Mouse (Mus musculus) midbrain, embryonic 13.5 days (tissue): ENCODE data around the gene Mthfs. TPM values are rescaled to one million over a fixed set of nuclear protein-coding genes. Genes with fewer than 3 reads are reported as not detected.
A peak's percentile ranks its signal among the peaks of the same experiment; 100 is the strongest.
"Not testable (repeated sequence)": the region's sequence is repeated elsewhere in the genome, so short reads cannot be mapped to it uniquely, and the experiment has no call there.

Source experiments
- ATAC-seq: fragments of 200-750 bp; cut with Nextera tagmentation; 2 replicates; pipeline ENCODE4 v1.8.0; 2017; ENCODE audit warnings: mild to moderate bottlenecking, moderate TSS enrichment, moderate library complexity
- H3K27ac ChIP-seq: fragments of 300-500 bp; sonication (generic); 2 replicates; pipeline ENCODE4 v1.5.1; 2015; ENCODE audit warnings: inconsistent platforms, mild to moderate bottlenecking, moderate library complexity
- H3K27me3 ChIP-seq: fragments of 300-500 bp; sonication (generic); 2 replicates; pipeline ENCODE4 v1.6.1; 2015; ENCODE audit warnings: mild to moderate bottlenecking, inconsistent platforms
- H3K36me3 ChIP-seq: fragments of 300-500 bp; sonication (generic); 2 replicates; pipeline ENCODE4 v1.6.1; 2015; ENCODE audit warnings: mild to moderate bottlenecking, inconsistent platforms
- H3K4me1 ChIP-seq: fragments of 300-500 bp; sonication (generic); replicated peaks from 2 replicates; pipeline ENCODE4 v1.6.1; 2015; ENCODE audit warnings: inconsistent platforms
- H3K4me2 ChIP-seq: fragments of 300-500 bp; sonication (generic); replicated peaks from 2 replicates; pipeline ENCODE4 v1.6.1; 2015; ENCODE audit warnings: moderate library complexity, mild to moderate bottlenecking, inconsistent platforms
- H3K4me3 ChIP-seq: fragments of 300-500 bp; sonication (generic); replicated peaks from 2 replicates; pipeline ENCODE4 v1.5.1; 2015; ENCODE audit warnings: mild to moderate bottlenecking, inconsistent platforms
- H3K9ac ChIP-seq: fragments of 300-500 bp; sonication (generic); replicated peaks from 2 replicates; pipeline ENCODE4 v1.6.1; 2015; ENCODE audit warnings: mild to moderate bottlenecking, inconsistent platforms
- H3K9me3 ChIP-seq: fragments of 300-500 bp; sonication (generic); 2 replicates; pipeline ENCODE4 v1.6.1; 2016; ENCODE audit warnings: mild to moderate bottlenecking, inconsistent platforms
- WGBS: fragments of 180-500 bp; shearing (Covaris S2); methylation state at CpG from one replicate; pipeline ENCODE4 v1.1.7; 2015; 5-methylcytosine and 5-hydroxymethylcytosine counted together
- polyA plus RNA-seq: library from polyadenylated mRNA; unstranded; fragments of >200 nt; fragmentation: Nextera tagmentation; extraction: Ambion mirVana; gene quantifications from 2 replicates; pipeline ENCODE4 v1.2.1, GENCODE M21; 2015

The Mthfs gene
- polyA plus RNA-seq, 1 experiment from 2014 or later, result 11.3 TPM

DNA sequence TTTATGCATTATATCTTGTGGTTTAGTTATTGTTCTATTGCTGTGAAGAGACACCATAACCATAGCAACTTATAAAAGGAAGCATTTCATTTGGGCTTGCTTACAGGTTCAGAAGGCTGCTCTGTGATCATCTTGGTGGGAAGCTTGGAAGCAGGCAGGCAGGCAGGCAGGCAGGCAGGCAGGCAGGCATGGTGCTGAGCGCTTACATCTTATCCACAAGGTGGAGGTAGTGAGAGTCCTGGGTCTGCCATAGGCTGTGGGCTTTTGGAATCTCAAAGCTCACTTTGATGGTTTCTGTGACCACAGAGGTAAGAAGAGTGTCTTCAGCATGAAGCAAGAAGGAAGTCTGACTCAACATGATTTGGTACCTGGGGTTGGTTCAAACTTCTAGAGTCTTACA, 2.0 kb downstream of the Mthfs start:
- peak; percentile 8; the same call in 1 of the 2 replicates for ATAC-seq
- H3K4me1 ChIP-seq, result not testable (repeated sequence)
- WGBS, result 22% methylated on average over 1 of the region's 1 CpGs

GRCm38 (mm10) chr9:89218174-89218573, 7.7 kb downstream of the Mthfs start:
- not testable (repeated sequence) for H3K27me3 ChIP-seq, ATAC-seq, H3K4me3 ChIP-seq, H3K9me3 ChIP-seq, H3K36me3 ChIP-seq, H3K27ac ChIP-seq, H3K4me1 ChIP-seq, H3K9ac ChIP-seq, H3K4me2 ChIP-seq
- 90% methylated on average over 4 of the region's 4 CpGs for WGBS

More for the DNA sequence above, 2.0 kb downstream of the Mthfs start:
- H3K9me3 ChIP-seq, H3K27ac ChIP-seq, H3K36me3 ChIP-seq, H3K27me3 ChIP-seq, H3K4me2 ChIP-seq, H3K4me3 ChIP-seq, H3K9ac ChIP-seq: not testable (repeated sequence)

DNA sequence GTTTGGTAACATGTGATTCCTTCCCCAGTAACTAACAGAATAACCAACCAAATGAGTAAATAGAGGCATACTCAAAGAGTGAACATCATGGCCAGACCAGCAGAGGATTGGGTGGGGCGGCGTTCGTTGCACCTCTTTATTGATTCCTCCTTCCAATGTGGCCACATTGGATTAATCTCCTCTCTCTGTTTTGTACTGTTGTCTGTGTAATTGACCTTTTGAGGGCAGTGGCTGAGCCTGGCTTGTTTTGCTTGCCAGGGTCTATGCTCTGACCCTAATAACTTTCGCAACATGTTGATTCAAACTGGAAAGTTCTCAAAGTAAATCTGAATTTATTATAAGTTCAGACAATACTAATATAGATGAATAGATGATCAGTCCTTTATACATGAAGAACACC, 9.2 kb downstream of the Mthfs start:
- not testable (repeated sequence) for H3K4me2 ChIP-seq, H3K9ac ChIP-seq, H3K27ac ChIP-seq, H3K36me3 ChIP-seq, H3K27me3 ChIP-seq, H3K4me3 ChIP-seq, ATAC-seq, H3K9me3 ChIP-seq, H3K4me1 ChIP-seq
- 92% methylated on average over 4 of the region's 4 CpGs for WGBS

GRCm38 (mm10) chr9:89220704-89221287, 10.3 kb downstream of the Mthfs start:
- not testable (repeated sequence) for H3K36me3 ChIP-seq, H3K27me3 ChIP-seq, H3K4me1 ChIP-seq, H3K4me3 ChIP-seq, H3K9ac ChIP-seq, H3K27ac ChIP-seq, ATAC-seq, H3K4me2 ChIP-seq, H3K9me3 ChIP-seq
- 93% methylated on average over 6 of the region's 6 CpGs for WGBS

- Histone ChIP-seq H3K27me3 (no peaks in the 10 kb centered on the region), H3K36me3 (no peaks in the 10 kb centered on the region), H3K9me3 (no peaks in the 10 kb centered on the region), H3K4me2 (no peak overlapping the region), H3K9ac (no peak overlapping the region), H3K27ac (no peak overlapping the region), H3K4me3 (no peak overlapping the region), H3K4me1 (no peaks in the 10 kb centered on the region)
- peak; percentile 70; the same call in 1 of the 2 replicates for ATAC-seq
- WGBS, result 67% methylated on average over 4 of the region's 4 CpGs
Measured at GRCm38 (mm10) chr9:89226071-89226470, 15.6 kb downstream of the Mthfs start.

DNA sequence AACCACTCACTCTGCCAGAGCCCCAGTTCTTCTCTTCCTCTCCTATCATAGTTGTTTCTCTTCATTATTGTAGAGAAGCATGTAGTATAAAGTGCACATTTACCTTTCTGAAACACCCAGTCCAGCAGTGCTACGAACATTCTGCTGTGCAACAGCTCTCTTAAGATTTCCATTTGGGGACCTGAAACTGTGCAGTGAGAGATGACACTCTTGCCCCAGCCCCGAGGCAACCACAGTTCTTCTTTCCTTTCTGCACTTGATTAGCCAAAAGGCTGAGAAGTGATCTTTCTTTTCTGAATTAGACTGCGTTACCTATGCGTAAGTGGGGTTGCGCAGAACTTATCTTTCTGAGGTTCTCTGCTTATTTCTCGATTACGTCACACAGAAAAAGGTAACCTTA, 17.6 kb downstream of the Mthfs start:
- H3K27ac ChIP-seq, result no peak overlapping the region
- H3K4me1 ChIP-seq, result no peaks in the 10 kb centered on the region
- no peak overlapping the region for H3K4me2 ChIP-seq
- no peaks in the 10 kb centered on the region for H3K27me3 ChIP-seq
- no peaks in the 10 kb centered on the region for H3K9me3 ChIP-seq
- no peaks in the 10 kb centered on the region for H3K36me3 ChIP-seq
- no peak overlapping the region for H3K4me3 ChIP-seq
- 91% methylated on average over 7 of the region's 7 CpGs for WGBS
- H3K9ac ChIP-seq, result no peak overlapping the region
- no peak for ATAC-seq

DNA sequence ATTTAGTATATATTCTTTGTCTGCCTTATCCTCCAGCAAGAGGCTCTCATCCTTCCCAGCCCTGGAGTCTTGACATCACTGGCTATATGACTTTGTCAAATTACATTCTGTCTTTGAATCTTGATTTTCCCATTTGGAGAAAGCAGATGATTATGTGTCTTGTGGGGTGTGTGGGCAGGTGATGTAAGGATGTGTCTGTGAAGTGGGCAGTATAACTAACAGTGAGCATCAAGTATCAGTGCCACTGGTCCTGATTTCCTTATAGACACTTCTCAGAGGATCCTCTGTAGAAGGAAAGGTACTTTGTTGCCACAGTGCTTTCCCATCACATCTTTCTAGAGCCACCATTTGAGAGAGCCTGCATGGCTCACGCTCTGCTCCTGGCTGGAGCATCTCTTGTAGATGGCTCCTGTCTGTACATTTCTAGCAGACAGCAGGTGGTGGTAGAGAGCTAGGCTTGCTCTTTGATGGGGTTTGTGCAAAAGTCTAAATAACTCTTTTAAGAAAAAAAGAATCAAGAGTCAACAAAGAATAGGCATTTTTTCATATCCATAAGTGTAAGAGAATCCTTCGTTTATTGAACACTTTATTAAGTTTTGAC, 20.5 kb downstream of the Mthfs start:
- H3K4me2 ChIP-seq, H3K27me3 ChIP-seq, H3K9ac ChIP-seq, H3K27ac ChIP-seq, H3K4me3 ChIP-seq, H3K4me1 ChIP-seq, H3K9me3 ChIP-seq, H3K36me3 ChIP-seq: not testable (repeated sequence)
- ATAC-seq, result peak; percentile 68; the same call in 1 of the 2 replicates
- 62% methylated on average over 2 of the region's 2 CpGs for WGBS

- not testable (repeated sequence) for H3K4me2 ChIP-seq, H3K27ac ChIP-seq, H3K36me3 ChIP-seq, H3K9ac ChIP-seq, H3K27me3 ChIP-seq, H3K4me3 ChIP-seq, H3K9me3 ChIP-seq, ATAC-seq, H3K4me1 ChIP-seq
- 94% methylated on average over 4 of the region's 4 CpGs for WGBS
Measured at GRCm38 (mm10) chr9:89237131-89237530, 26.7 kb downstream of the Mthfs start.

GRCm38 (mm10) chr9:89238976-89239505, 28.6 kb downstream of the Mthfs start:
- not testable (repeated sequence) for H3K4me3 ChIP-seq, ATAC-seq, H3K9ac ChIP-seq, H3K27ac ChIP-seq, H3K9me3 ChIP-seq, H3K27me3 ChIP-seq, H3K4me1 ChIP-seq, H3K4me2 ChIP-seq, H3K36me3 ChIP-seq
- 88% methylated on average over 4 of the region's 5 CpGs for WGBS

DNA sequence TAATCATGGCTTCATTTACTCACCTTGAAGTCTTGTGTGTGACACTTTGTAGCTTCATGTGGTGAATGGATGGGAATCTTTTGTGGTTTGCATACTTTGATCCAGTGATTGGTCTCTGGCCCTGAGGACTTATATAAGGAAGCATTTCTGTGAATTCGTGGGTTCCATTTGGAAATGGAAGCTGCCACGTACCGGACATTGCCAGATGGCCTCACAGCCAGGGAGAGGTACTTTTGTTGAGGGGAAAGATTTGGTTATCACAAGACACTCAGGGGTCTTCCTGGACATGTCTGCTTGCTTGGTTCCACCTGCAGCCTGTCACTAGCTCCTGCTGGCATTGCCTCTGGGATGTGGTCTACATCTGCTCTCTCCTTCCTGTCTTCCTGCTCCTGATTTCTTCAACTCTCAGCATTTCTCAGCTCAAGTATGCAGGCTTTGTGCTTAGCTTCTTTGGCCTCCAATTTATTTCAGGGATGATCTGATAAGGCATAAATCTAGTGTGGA, 30.1 kb downstream of the Mthfs start:
- H3K36me3 ChIP-seq, H3K4me3 ChIP-seq, H3K9ac ChIP-seq, H3K4me1 ChIP-seq, ATAC-seq, H3K9me3 ChIP-seq, H3K4me2 ChIP-seq, H3K27me3 ChIP-seq, H3K27ac ChIP-seq: not testable (repeated sequence)
- WGBS, result 85% methylated on average over 3 of the region's 3 CpGs

DNA sequence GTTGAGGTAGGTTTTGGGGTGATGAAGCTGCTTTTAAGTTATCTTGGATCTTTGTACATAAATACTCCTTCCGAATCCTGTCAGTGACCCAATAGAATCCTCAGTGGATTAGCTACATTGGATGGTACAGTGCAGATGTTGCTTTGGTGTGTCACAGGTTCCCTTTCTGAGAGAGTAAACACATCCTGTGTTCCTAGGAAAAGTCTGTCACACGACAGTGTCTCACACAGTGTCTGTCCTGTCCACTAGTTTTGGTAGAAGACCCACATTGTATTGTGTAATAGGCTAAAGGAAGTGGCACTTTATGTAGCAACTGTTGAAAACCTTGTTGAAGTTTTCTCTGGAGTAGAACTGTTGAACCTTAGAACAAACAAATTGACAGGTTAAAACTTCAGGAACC, 42.9 kb downstream of the Mthfs start:
- Histone ChIP-seq H3K4me1 (no peaks in the 10 kb centered on the region), H3K4me2 (no peak overlapping the region), H3K9ac (no peak overlapping the region), H3K27me3 (no peaks in the 10 kb centered on the region), H3K36me3 (no peaks in the 10 kb centered on the region), H3K9me3 (no peaks in the 10 kb centered on the region), H3K4me3 (no peak overlapping the region), H3K27ac (no peak overlapping the region)
- 96% methylated on average over 2 of the region's 2 CpGs for WGBS
- ATAC-seq, result no peak

DNA sequence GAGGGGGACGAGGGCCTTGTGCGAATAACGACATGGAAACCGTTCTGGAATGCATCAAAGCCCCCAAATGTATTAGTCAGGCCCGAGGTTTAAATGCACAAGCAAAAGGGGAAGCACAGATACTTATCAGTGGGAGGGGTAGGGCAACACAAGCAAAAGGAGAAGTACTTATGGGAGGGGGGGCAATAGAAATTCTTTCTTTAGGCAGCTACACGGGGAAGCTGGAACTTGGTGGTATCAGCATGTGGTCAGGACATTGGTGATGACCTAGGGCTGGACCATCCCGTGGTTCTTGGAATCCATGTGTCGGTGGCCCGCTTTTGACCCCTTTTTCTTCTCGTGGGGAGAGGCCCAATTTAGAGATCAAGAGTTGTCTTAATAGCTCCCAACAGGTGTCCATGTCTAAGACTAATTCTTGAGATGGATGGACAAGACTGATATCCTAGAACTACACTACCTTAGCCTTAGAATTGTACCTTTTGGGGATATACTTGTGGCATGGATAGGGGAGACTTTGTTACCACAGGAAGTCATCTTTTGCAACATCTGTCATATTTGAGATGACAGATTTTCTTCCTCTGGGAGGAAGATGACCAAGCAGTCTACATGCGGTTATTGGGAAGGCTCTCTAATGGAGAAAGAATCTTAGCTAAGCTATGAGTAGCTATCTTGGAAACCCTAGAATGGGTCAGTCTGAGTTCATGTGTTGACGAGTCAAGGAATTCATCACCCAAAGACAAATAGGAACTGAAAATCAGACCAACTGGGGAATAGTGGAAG, 46.3 kb downstream of the Mthfs start:
- Histone ChIP-seq H3K4me1 (no peaks in the 10 kb centered on the region), H3K9ac (no peak overlapping the region), H3K4me3 (no peak overlapping the region), H3K9me3 (no peaks in the 10 kb centered on the region), H3K36me3 (no peaks in the 10 kb centered on the region), H3K27me3 (no peaks in the 10 kb centered on the region), H3K4me2 (no peak overlapping the region), H3K27ac (no peak overlapping the region)
- ATAC-seq, result no peak
- 92% methylated on average over 12 of the region's 12 CpGs for WGBS
